Mouse (Mus musculus): ENCODE results near the gene Fstl4. TPM values are rescaled to one million over a fixed set of nuclear protein-coding genes. Genes with fewer than 3 reads are reported as not detected.

The Fstl4 gene
- polyA plus RNA-seq, 1 experiment from 2014 or later = 7.2 TPM

GRCm38 (mm10) chr11:53031777-53032176 is 267.3 kb downstream of the Fstl4 start:
- no peak for DNase-seq

GRCm38 (mm10) chr11:53032336-53032735 is 267.9 kb downstream of the Fstl4 start:
- WGBS = 26% methylated on average over 4 of the region's 4 CpGs
- DNase-seq = peak; percentile 87
- Histone ChIP-seq H3K27ac (replicated peaks; ENCODE audit: low read depth, low read length) (no peak overlapping the region), H3K4me3 (replicated peaks; ENCODE audit: low read depth, low read length) (no peak overlapping the region), H3K9ac (replicated peaks; ENCODE audit: low read length) (no peak overlapping the region), H3K4me2 (ENCODE audit: low read length) (no peak overlapping the region), H3K9me3 (ENCODE audit: control insufficient read depth, low read length) (no peaks in the 10 kb centered on the region), H3K36me3 (ENCODE audit: control insufficient read depth, insufficient read depth, low read length) (no peaks in the 10 kb centered on the region), H3K4me1 (ENCODE audit: control insufficient read depth, insufficient read depth, low read length) (no peaks in the 10 kb centered on the region), H3K27me3 (ENCODE audit: control insufficient read depth, insufficient read depth, low read length) (no peaks in the 10 kb centered on the region)
- ATAC-seq (ENCODE audit: low FRiP score, low TSS enrichment) = peak; percentile 63; the same call in 1 of the 2 replicates

More at GRCm38 (mm10) chr11:53031777-53032176, 267.3 kb downstream of the Fstl4 start:
- H3K9ac ChIP-seq (replicated peaks; ENCODE audit: low read length) = no peak overlapping the region
- no peaks in the 10 kb centered on the region for H3K4me1 ChIP-seq (ENCODE audit: control insufficient read depth, insufficient read depth, low read length)
- no peak overlapping the region for H3K4me2 ChIP-seq (ENCODE audit: low read length)
- 99% methylated on average over 4 of the region's 4 CpGs for WGBS
- no peaks in the 10 kb centered on the region for H3K9me3 ChIP-seq (ENCODE audit: control insufficient read depth, low read length)
- no peaks in the 10 kb centered on the region for H3K36me3 ChIP-seq (ENCODE audit: control insufficient read depth, insufficient read depth, low read length)
- H3K27ac ChIP-seq (replicated peaks; ENCODE audit: low read depth, low read length) = no peak overlapping the region
- no peaks in the 10 kb centered on the region for H3K27me3 ChIP-seq (ENCODE audit: control insufficient read depth, insufficient read depth, low read length)
- ATAC-seq (ENCODE audit: low FRiP score, low TSS enrichment) = no peak
- H3K4me3 ChIP-seq (replicated peaks; ENCODE audit: low read depth, low read length) = no peak overlapping the region

- Histone ChIP-seq H3K4me1 (ENCODE audit: control insufficient read depth, insufficient read depth, low read length) (no peaks in the 10 kb centered on the region), H3K9me3 (ENCODE audit: control insufficient read depth, low read length) (no peaks in the 10 kb centered on the region), H3K27ac (replicated peaks; ENCODE audit: low read depth, low read length) (no peak overlapping the region), H3K4me3 (replicated peaks; ENCODE audit: low read depth, low read length) (no peak overlapping the region), H3K4me2 (ENCODE audit: low read length) (no peak overlapping the region), H3K27me3 (ENCODE audit: control insufficient read depth, insufficient read depth, low read length) (no peaks in the 10 kb centered on the region), H3K9ac (replicated peaks; ENCODE audit: low read length) (no peak overlapping the region), H3K36me3 (ENCODE audit: control insufficient read depth, insufficient read depth, low read length) (no peaks in the 10 kb centered on the region)
- no peak for DNase-seq
- ATAC-seq (ENCODE audit: low FRiP score, low TSS enrichment) = no peak
- WGBS = 83% methylated on average over 7 of the region's 7 CpGs
Measured at GRCm38 (mm10) chr11:53035414-53035813, 271.0 kb downstream of the Fstl4 start.

- Histone ChIP-seq H3K27ac (replicated peaks; ENCODE audit: low read depth, low read length) (no peak overlapping the region), H3K27me3 (ENCODE audit: control insufficient read depth, insufficient read depth, low read length) (no peaks in the 10 kb centered on the region), H3K4me1 (ENCODE audit: control insufficient read depth, insufficient read depth, low read length) (peaks cover 5% of the 10 kb centered on the region), H3K9me3 (ENCODE audit: control insufficient read depth, low read length) (no peaks in the 10 kb centered on the region), H3K36me3 (ENCODE audit: control insufficient read depth, insufficient read depth, low read length) (no peaks in the 10 kb centered on the region), H3K4me2 (ENCODE audit: low read length) (no peak overlapping the region), H3K9ac (replicated peaks; ENCODE audit: low read length) (no peak overlapping the region), H3K4me3 (replicated peaks; ENCODE audit: low read depth, low read length) (no peak overlapping the region)
- WGBS = 17% methylated on average over 6 of the region's 6 CpGs
- DNase-seq = peak; percentile 55
- ATAC-seq (ENCODE audit: low FRiP score, low TSS enrichment) = no peak
Measured at GRCm38 (mm10) chr11:53046850-53047249, 282.4 kb downstream of the Fstl4 start.

- H3K9ac ChIP-seq (replicated peaks; ENCODE audit: low read length) = no peak overlapping the region
- H3K4me2 ChIP-seq (ENCODE audit: low read length) = no peak overlapping the region
- DNase-seq = no peak
- H3K27ac ChIP-seq (replicated peaks; ENCODE audit: low read depth, low read length) = no peak overlapping the region
- no peaks in the 10 kb centered on the region for H3K36me3 ChIP-seq (ENCODE audit: control insufficient read depth, insufficient read depth, low read length)
- H3K27me3 ChIP-seq (ENCODE audit: control insufficient read depth, insufficient read depth, low read length) = no peaks in the 10 kb centered on the region
- H3K4me1 ChIP-seq (ENCODE audit: control insufficient read depth, insufficient read depth, low read length) = peaks cover under 1% of the 10 kb centered on the region; the same call in 1 of the 2 replicates
- 68% methylated on average over 5 of the region's 5 CpGs for WGBS
- no peaks in the 10 kb centered on the region for H3K9me3 ChIP-seq (ENCODE audit: control insufficient read depth, low read length)
- no peak for ATAC-seq (ENCODE audit: low FRiP score, low TSS enrichment)
- H3K4me3 ChIP-seq (replicated peaks; ENCODE audit: low read depth, low read length) = no peak overlapping the region
Measured at GRCm38 (mm10) chr11:53054151-53054550, 289.7 kb downstream of the Fstl4 start.

- no peaks in the 10 kb centered on the region for H3K9me3 ChIP-seq (ENCODE audit: control insufficient read depth, low read length)
- no peaks in the 10 kb centered on the region for H3K36me3 ChIP-seq (ENCODE audit: control insufficient read depth, insufficient read depth, low read length)
- 74% methylated on average over 6 of the region's 6 CpGs for WGBS
Measured at GRCm38 (mm10) chr11:53055896-53056295, 291.5 kb downstream of the Fstl4 start.

GRCm38 (mm10) chr11:53056781-53057180 is 292.3 kb downstream of the Fstl4 start:
- H3K27ac ChIP-seq (replicated peaks; ENCODE audit: low read depth, low read length) = no peak overlapping the region
- no peak overlapping the region for H3K9ac ChIP-seq (replicated peaks; ENCODE audit: low read length)
- no peaks in the 10 kb centered on the region for H3K4me1 ChIP-seq (ENCODE audit: control insufficient read depth, insufficient read depth, low read length)
- H3K27me3 ChIP-seq (ENCODE audit: control insufficient read depth, insufficient read depth, low read length) = no peaks in the 10 kb centered on the region
- H3K9me3 ChIP-seq (ENCODE audit: control insufficient read depth, low read length) = no peaks in the 10 kb centered on the region
- H3K4me2 ChIP-seq (ENCODE audit: low read length) = no peak overlapping the region
- 64% methylated on average over 6 of the region's 6 CpGs for WGBS
- DNase-seq (no peak), ATAC-seq (ENCODE audit: low FRiP score, low TSS enrichment) (no peak)
- H3K36me3 ChIP-seq (ENCODE audit: control insufficient read depth, insufficient read depth, low read length) = no peaks in the 10 kb centered on the region
- H3K4me3 ChIP-seq (replicated peaks; ENCODE audit: low read depth, low read length) = no peak overlapping the region

More at GRCm38 (mm10) chr11:53055896-53056295, 291.5 kb downstream of the Fstl4 start:
- ATAC-seq (ENCODE audit: low FRiP score, low TSS enrichment) (no peak), DNase-seq (no peak)
- Histone ChIP-seq H3K4me1 (ENCODE audit: control insufficient read depth, insufficient read depth, low read length) (no peaks in the 10 kb centered on the region), H3K4me2 (ENCODE audit: low read length) (no peak overlapping the region), H3K4me3 (replicated peaks; ENCODE audit: low read depth, low read length) (no peak overlapping the region), H3K27me3 (ENCODE audit: control insufficient read depth, insufficient read depth, low read length) (no peaks in the 10 kb centered on the region), H3K27ac (replicated peaks; ENCODE audit: low read depth, low read length) (no peak overlapping the region), H3K9ac (replicated peaks; ENCODE audit: low read length) (no peak overlapping the region)

GRCm38 (mm10) chr11:53057821-53058553 is 293.6 kb downstream of the Fstl4 start:
- Histone ChIP-seq H3K9ac (replicated peaks; ENCODE audit: low read length) (no peak overlapping the region), H3K4me1 (ENCODE audit: control insufficient read depth, insufficient read depth, low read length) (no peaks in the 10 kb centered on the region), H3K9me3 (ENCODE audit: control insufficient read depth, low read length) (no peaks in the 10 kb centered on the region), H3K4me2 (ENCODE audit: low read length) (no peak overlapping the region), H3K27me3 (ENCODE audit: control insufficient read depth, insufficient read depth, low read length) (no peaks in the 10 kb centered on the region), H3K27ac (replicated peaks; ENCODE audit: low read depth, low read length) (no peak overlapping the region), H3K36me3 (ENCODE audit: control insufficient read depth, insufficient read depth, low read length) (no peaks in the 10 kb centered on the region), H3K4me3 (replicated peaks; ENCODE audit: low read depth, low read length) (no peak overlapping the region)
- ATAC-seq (ENCODE audit: low FRiP score, low TSS enrichment) (no peak), DNase-seq (peak; percentile 27)
- WGBS = 67% methylated on average over 17 of the region's 17 CpGs

GRCm38 (mm10) chr11:53058557-53058956 is 294.1 kb downstream of the Fstl4 start:
- no peaks in the 10 kb centered on the region for H3K9me3 ChIP-seq (ENCODE audit: control insufficient read depth, low read length)
- no peak for ATAC-seq (ENCODE audit: low FRiP score, low TSS enrichment)
- no peaks in the 10 kb centered on the region for H3K27me3 ChIP-seq (ENCODE audit: control insufficient read depth, insufficient read depth, low read length)
- no peak for DNase-seq
- no peak overlapping the region for H3K9ac ChIP-seq (replicated peaks; ENCODE audit: low read length)
- no peaks in the 10 kb centered on the region for H3K4me1 ChIP-seq (ENCODE audit: control insufficient read depth, insufficient read depth, low read length)
- H3K4me2 ChIP-seq (ENCODE audit: low read length) = no peak overlapping the region
- WGBS = 51% methylated on average over 7 of the region's 7 CpGs
- no peak overlapping the region for H3K27ac ChIP-seq (replicated peaks; ENCODE audit: low read depth, low read length)
- H3K36me3 ChIP-seq (ENCODE audit: control insufficient read depth, insufficient read depth, low read length) = no peaks in the 10 kb centered on the region
- H3K4me3 ChIP-seq (replicated peaks; ENCODE audit: low read depth, low read length) = no peak overlapping the region
